Mouse (Mus musculus) spleen, adult 2 months (tissue): ENCODE measurements around the gene Cnst. TPM values are rescaled to one million over a fixed set of nuclear protein-coding genes. Genes with fewer than 3 reads are reported as not detected.
"Not testable (repeated sequence)": the region's sequence is repeated elsewhere in the genome, so short reads cannot be mapped to it uniquely, and the experiment has no call there.

Experiments
- DNase-seq, 2 experiments: peaks; one replicate each; pipeline versions ENCODE4 v3.0.0 to v3.0.0-alpha.2; 2012 to 2021; ENCODE audit warnings: low spot score in 2 of 2, low read depth in 1 of 2
- H3K27ac ChIP-seq: fragments of 200-500 bp; 2 replicates; pipeline ENCODE4 v1.5.1; 2012; ENCODE audit warnings: low read length, inconsistent platforms; ENCODE audit not compliant: insufficient read depth
- H3K27me3 ChIP-seq: fragments of 200-500 bp; 2 replicates; pipeline ENCODE4 v1.6.1; 2012; ENCODE audit warnings: mild to moderate bottlenecking, moderate library complexity, low read length, inconsistent platforms; ENCODE audit not compliant: control insufficient read depth, insufficient read depth
- H3K36me3 ChIP-seq: fragments of 200-500 bp; 2 replicates; pipeline ENCODE4 v1.6.1; 2012; ENCODE audit warnings: mild to moderate bottlenecking, low read length, inconsistent platforms; ENCODE audit not compliant: control insufficient read depth, insufficient read depth
- H3K4me1 ChIP-seq: fragments of 200-500 bp; 2 replicates; pipeline ENCODE4 v1.6.1; 2011; ENCODE audit warnings: inconsistent platforms; ENCODE audit not compliant: control insufficient read depth, insufficient read depth, insufficient read length
- H3K4me3 ChIP-seq: fragments of 200-500 bp; 2 replicates; pipeline ENCODE4 v1.5.1; 2011; ENCODE audit warnings: mild to moderate bottlenecking, inconsistent platforms; ENCODE audit not compliant: insufficient read depth, insufficient read length; ENCODE audit errors: extremely low read depth
- CTCF ChIP-seq: fragments of 200-500 bp; IDR thresholded peaks from 2 replicates; pipeline ENCODE4 v1.5.1; 2011; ENCODE audit warnings: mild to moderate bottlenecking, inconsistent platforms; ENCODE audit not compliant: insufficient read depth, insufficient read length, insufficient replicate concordance; ENCODE audit errors: extremely low read depth
- POLR2A ChIP-seq: fragments of 200-500 bp; IDR thresholded peaks from 2 replicates; pipeline ENCODE4 v1.6.1; 2011; ENCODE audit warnings: low read depth, low read length, inconsistent platforms
- WGBS: fragments of 180-500 bp; shearing (Covaris S2); methylation state at CpG from one replicate; pipeline ENCODE4 v1.1.7; 2018; 5-methylcytosine and 5-hydroxymethylcytosine counted together
- polyA plus RNA-seq: library from polyadenylated mRNA; depleted of rRNA; stranded (reverse); fragments of >200 nt; gene quantifications from 2 replicates; pipeline ENCODE4 v1.2.3, GENCODE M21; 2012

The Cnst gene
- polyA plus RNA-seq, 1 experiment = 7.2 TPM

DNA sequence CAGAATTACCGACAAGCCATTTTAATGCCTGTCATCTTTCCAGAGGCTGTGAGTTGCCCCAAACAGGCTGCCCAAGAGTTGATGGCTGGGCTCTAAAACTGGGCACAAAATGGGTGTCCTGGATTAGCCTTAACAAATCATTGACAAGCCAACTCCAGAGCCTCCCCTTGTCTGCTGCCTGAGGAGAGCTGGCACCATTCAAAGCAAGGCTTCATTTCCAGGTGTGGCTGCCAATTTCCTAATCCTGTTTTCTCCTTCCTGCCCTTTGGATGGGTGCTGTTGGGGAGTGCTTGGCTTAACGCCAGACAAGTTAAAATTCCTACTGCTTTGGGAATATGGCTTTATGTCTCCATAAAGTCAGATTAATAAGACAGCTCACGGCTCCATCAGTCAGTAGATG lies 98.0 kb downstream of the Cnst start:
- Histone ChIP-seq H3K27me3 (no peaks in the 10 kb centered on the region), H3K4me1 (no peaks in the 10 kb centered on the region), H3K27ac (no peak overlapping the region), H3K36me3 (no peaks in the 10 kb centered on the region), H3K4me3 (no peak overlapping the region)
- WGBS = 82% methylated on average over 3 of the region's 3 CpGs
- TF ChIP-seq CTCF (no peak), POLR2A (no peak)
- no peak for DNase-seq

DNA sequence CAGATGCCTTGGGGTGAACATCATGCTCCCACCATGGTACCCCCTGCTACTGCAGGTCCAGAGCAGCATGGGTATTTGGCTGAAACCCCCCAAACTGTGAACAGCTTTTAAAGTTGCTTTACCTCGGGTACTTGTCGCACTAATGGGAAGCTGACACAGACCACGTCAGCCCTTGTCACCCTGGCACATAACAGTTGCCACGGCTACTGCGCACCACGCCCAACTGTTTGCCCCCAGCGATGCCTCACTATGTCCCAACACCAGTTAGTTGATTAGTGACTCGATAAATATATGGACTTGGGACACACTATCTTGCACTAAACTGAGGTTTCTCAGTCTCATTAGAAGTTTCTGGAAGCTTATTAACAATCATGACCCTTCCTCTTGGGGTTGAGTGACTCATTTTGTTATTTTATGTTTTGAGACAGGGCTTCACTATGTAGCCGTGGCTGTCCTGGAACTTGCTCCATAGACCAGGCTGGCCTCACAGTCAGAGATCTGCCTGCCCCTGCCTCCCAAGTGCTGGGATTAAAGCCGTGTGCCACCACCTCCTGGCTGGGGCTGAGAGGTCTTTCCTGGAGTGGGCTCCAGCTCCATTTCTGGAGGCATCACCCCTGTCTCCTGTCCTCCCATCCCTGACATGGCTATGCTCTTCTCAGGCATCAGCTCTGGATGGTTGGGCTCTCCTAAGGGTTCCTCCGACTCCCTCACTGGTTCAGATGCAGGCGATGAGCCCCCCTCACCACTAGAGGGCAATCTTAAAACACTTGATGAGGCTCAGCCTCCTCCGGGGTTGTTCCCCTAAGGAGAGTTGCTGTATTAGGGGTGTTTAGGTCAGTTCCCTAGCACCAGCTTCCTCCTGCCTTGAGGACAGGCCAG lies 99.2 kb downstream of the Cnst start:
- Histone ChIP-seq H3K27me3 (no peaks in the 10 kb centered on the region), H3K4me1 (no peaks in the 10 kb centered on the region), H3K4me3 (no peak overlapping the region), H3K27ac (no peak overlapping the region), H3K36me3 (no peaks in the 10 kb centered on the region)
- peak; percentile 25 to 66 for DNase-seq
- TF ChIP-seq POLR2A (no peak), CTCF (peak; percentile 83; the same call in 1 of the 2 replicates)
- WGBS = 54% methylated on average over 13 of the region's 13 CpGs

DNA sequence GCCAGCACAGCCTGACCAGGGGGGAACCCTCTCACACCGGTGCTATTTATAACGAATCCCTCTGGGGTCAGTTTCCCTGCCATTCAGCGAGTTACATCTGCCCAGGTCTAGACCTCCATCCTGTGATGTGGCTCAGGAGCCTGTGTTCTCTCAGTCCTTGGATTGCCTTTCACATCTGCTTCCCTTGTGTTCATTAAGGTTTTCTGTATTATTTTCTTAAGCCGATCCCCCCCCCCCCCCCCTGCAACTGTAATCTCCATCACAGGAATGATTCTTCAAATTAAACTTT lies 99.8 kb downstream of the Cnst start:
- Histone ChIP-seq H3K36me3 (no peaks in the 10 kb centered on the region), H3K4me1 (no peaks in the 10 kb centered on the region), H3K4me3 (no peak overlapping the region), H3K27ac (no peak overlapping the region), H3K27me3 (no peaks in the 10 kb centered on the region)
- WGBS = 21% methylated on average over 4 of the region's 4 CpGs
- TF ChIP-seq CTCF (no peak), POLR2A (no peak)
- DNase-seq = no peak

DNA sequence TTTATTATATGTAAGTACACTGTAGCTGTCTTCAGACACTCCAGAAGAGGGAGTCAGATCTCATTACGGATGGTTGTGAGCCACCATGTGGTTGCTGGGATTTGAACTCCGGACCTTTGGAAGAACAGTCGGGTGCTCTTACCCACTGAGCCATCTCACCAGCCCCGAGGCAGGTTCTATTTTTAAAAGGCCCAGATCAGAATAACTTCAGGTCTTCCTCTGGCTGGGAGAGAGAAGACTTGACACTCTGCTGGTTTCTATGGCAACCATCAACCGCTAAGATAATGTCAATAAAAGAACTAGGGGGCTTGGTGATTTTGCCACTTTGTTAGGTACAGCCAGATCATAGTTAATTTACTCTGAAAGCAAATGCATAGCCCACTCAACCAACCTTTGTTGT lies 102.5 kb downstream of the Cnst start:
- not testable (repeated sequence) for DNase-seq, H3K27me3 ChIP-seq
- WGBS = 84% methylated on average over 5 of the region's 5 CpGs

DNA sequence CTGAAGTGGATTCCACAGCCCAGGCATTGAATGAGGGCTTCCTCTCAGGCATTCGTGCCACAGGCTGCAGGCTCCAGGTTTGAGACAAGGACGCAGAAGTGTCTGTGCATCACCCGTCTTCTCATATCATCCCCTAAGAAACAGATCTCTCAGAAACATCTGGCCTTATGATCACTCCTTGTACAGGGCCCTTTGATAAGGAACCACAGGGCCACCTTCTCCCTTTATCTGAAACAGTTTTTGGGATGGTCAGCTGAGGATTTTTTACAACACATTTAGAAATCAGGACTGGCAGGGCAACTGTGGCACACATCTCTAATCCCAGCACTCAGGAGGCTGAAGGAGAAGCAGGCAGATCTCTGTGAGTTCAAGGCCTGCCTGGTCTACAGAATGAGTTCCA lies 103.2 kb downstream of the Cnst start:
- 79% methylated on average over 3 of the region's 3 CpGs for WGBS
- no peak for TF ChIP-seq POLR2A
- no peak for TF ChIP-seq CTCF
- Histone ChIP-seq H3K36me3 (no peaks in the 10 kb centered on the region), H3K4me1 (no peaks in the 10 kb centered on the region), H3K27me3 (no peaks in the 10 kb centered on the region), H3K27ac (no peak overlapping the region), H3K4me3 (no peak overlapping the region)
- no peak for DNase-seq

More for the DNA sequence above, 102.5 kb downstream of the Cnst start:
- H3K4me1 ChIP-seq, H3K4me3 ChIP-seq, H3K36me3 ChIP-seq, H3K27ac ChIP-seq: not testable (repeated sequence)

DNA sequence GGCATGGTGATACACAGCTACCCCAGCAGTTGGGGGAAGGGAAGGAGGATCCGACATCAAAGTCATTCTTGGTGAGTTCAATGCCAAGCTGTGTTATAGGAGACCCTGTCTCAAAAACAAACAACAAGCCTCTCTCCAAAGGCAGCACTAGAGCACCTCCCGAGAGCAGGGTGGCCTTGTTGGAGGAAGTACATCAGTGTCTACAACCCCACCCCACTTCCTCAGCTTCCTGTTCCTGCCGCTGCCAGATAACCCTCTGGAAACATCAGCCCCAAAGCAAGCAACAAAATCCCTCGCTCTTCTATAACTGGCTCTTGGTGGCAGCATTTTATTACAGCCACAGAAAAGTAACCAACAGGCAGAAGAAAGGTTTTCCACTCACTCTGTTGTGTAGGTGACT lies 104.1 kb downstream of the Cnst start:
- 31% methylated on average over 4 of the region's 4 CpGs for WGBS
- DNase-seq = no peak
- Histone ChIP-seq H3K4me1 (no peaks in the 10 kb centered on the region), H3K4me3 (no peak overlapping the region), H3K36me3 (no peaks in the 10 kb centered on the region), H3K27me3 (no peaks in the 10 kb centered on the region), H3K27ac (no peak overlapping the region)
- TF ChIP-seq CTCF = no peak
- TF ChIP-seq POLR2A = no peak

DNA sequence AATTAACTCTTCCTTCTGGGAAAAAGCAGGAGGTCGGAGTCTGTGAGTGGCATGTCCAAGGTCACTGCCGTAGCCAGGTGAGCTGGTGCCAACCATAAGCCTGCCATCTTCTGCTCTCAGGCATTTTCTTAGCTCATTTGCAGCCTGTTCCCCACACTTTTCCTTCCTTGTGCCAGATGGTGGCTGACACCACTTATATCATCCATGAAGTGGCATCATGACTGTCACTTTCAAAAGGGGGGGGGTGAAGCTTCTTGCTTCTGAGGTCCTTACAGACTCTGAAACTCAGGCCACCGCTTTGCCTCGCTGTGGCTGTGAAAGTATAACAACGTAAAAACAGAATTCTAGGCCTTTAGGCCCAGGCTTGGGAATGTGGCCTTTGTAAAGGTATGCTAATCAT lies 105.1 kb downstream of the Cnst start:
- WGBS = 97% methylated on average over 5 of the region's 5 CpGs
- H3K4me3 ChIP-seq = no peak overlapping the region
- H3K36me3 ChIP-seq = no peaks in the 10 kb centered on the region
- no peaks in the 10 kb centered on the region for H3K4me1 ChIP-seq
- H3K27me3 ChIP-seq = no peaks in the 10 kb centered on the region
- H3K27ac ChIP-seq = 0 out of 2 replicates have a peak overlapping the region, but pooled peaks have one; percentile 15
- TF ChIP-seq POLR2A = no peak
- no peak for TF ChIP-seq CTCF
- DNase-seq = no peak
